Mouse (Mus musculus): ENCODE measurements at regions not wholly inside any gene's neighbourhood (a gene's known extent, or its start where the extent isn't known, plus 50 kb on each side); places are given as distances from the start of the nearest gene placed in this dataset.

DNA sequence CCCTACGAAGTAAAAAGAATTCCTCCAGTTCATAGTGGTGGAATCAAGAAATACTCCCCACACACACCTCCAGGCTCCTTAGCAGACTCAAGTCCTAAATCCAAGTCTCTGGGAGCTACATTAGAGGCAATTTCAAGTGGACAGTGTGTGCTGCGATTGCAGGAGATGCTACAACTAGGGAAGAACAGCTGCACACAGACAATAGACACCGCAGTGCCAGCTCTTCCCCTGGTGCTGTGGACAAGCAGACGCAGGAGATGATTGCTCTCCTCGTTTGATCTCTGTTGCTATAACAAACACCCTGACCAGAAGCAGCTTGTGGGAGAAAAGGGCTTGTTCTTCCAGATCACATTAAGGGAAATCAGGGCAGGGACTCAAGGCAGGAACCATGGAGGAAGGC is 517.1 kb upstream of the Adam5 start:
- H3K9ac ChIP-seq (replicated peaks), result no peak overlapping the region
- no peak for ATAC-seq
- no peak overlapping the region for H3K27ac ChIP-seq (ENCODE audit: low read depth)
- TF ChIP-seq CTCF (IDR thresholded peaks at IDR 0.05; ENCODE audit: low read depth), result no peak
- TF ChIP-seq EP300 (IDR thresholded peaks at IDR 0.05; ENCODE audit: low read depth), result no peak
- H3K9me3 ChIP-seq (ENCODE audit: low read length), result peaks cover 3% of the 10 kb centered on the region; the same call in 1 of the 2 replicates
- no peak overlapping the region for H3K4me3 ChIP-seq (ENCODE audit: low read depth, low read length)
- 68% methylated on average over 5 of the region's 5 CpGs for WGBS (ENCODE audit: insufficient replicate concordance)
- H3K27me3 ChIP-seq (ENCODE audit: insufficient read depth, low read length), result no peaks in the 10 kb centered on the region
- no peak overlapping the region for H3K4me2 ChIP-seq (ENCODE audit: low read depth, low read length)
- no peaks in the 10 kb centered on the region for H3K4me1 ChIP-seq (ENCODE audit: insufficient read depth)
- no peak for DNase-seq
- no peaks in the 10 kb centered on the region for H3K36me3 ChIP-seq (replicated peaks; ENCODE audit: insufficient read depth, low read length)

DNA sequence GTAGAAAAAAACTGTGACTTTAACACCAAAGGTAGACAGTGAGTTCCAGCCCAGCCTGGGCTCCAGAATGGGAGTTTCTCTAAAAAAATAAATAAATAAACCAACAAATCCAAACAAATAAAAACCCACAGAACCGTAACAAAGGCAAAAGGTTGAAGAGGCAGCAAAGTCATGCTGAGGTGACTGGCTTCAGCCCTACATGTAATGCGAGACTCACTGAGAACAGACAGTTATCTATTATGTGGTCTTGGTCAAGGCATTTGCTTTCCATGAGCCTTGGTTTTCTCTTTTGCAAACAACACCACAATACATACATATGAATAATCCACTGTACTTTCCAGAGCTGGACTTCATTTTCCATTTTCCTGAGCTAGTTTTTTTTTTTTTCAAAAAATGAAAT is 516.6 kb upstream of the Adam5 start:
- Histone ChIP-seq H3K36me3 (replicated peaks; ENCODE audit: insufficient read depth, low read length) (no peaks in the 10 kb centered on the region), H3K4me2 (ENCODE audit: low read depth, low read length) (no peak overlapping the region), H3K4me3 (ENCODE audit: low read depth, low read length) (no peak overlapping the region), H3K27ac (ENCODE audit: low read depth) (no peak overlapping the region), H3K27me3 (ENCODE audit: insufficient read depth, low read length) (no peaks in the 10 kb centered on the region), H3K9ac (replicated peaks) (no peak overlapping the region), H3K4me1 (ENCODE audit: insufficient read depth) (no peaks in the 10 kb centered on the region), H3K9me3 (ENCODE audit: low read length) (peaks cover 3% of the 10 kb centered on the region; the same call in 1 of the 2 replicates)
- ATAC-seq (no peak), DNase-seq (no peak)
- 74% methylated on average over 2 of the region's 2 CpGs for WGBS (ENCODE audit: insufficient replicate concordance)
- TF ChIP-seq CTCF (IDR thresholded peaks at IDR 0.05; ENCODE audit: low read depth) (no peak), EP300 (IDR thresholded peaks at IDR 0.05; ENCODE audit: low read depth) (no peak)

DNA sequence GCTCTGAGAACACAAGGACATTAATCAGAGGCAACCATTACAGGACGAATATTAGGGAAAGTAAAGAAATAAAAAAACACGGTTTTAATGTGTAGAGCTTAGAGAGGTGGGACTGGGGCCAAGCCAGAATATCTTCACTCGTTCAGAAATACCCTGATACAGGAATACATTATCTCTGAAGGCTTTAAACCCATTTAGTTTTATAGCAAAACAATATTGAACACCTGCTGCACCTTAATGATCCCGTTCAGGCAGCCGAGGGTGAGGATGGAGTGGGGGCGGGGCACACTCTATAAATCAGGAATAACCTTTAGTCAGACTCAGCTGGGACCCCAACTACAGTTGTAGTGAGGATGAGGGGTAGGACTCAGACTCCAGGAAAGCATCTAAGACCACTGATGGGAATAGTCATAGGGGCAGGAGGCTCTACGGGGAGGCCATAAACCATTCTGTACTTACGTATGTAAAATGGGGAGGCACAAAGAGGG is 508.0 kb upstream of the Adam5 start:
- H3K4me2 ChIP-seq (ENCODE audit: low read depth, low read length), result no peak overlapping the region
- no peaks in the 10 kb centered on the region for H3K36me3 ChIP-seq (replicated peaks; ENCODE audit: insufficient read depth, low read length)
- H3K9ac ChIP-seq (replicated peaks), result no peak overlapping the region
- no peak for DNase-seq
- WGBS (ENCODE audit: insufficient replicate concordance), result 75% methylated on average over 8 of the region's 8 CpGs
- no peak for ATAC-seq
- H3K4me3 ChIP-seq (ENCODE audit: low read depth, low read length), result no peak overlapping the region
- no peaks in the 10 kb centered on the region for H3K27me3 ChIP-seq (ENCODE audit: insufficient read depth, low read length)
- TF ChIP-seq CTCF (IDR thresholded peaks at IDR 0.05; ENCODE audit: low read depth) (no peak), EP300 (IDR thresholded peaks at IDR 0.05; ENCODE audit: low read depth) (no peak)
- no peaks in the 10 kb centered on the region for H3K9me3 ChIP-seq (ENCODE audit: low read length)
- no peaks in the 10 kb centered on the region for H3K4me1 ChIP-seq (ENCODE audit: insufficient read depth)
- no peak overlapping the region for H3K27ac ChIP-seq (ENCODE audit: low read depth)

DNA sequence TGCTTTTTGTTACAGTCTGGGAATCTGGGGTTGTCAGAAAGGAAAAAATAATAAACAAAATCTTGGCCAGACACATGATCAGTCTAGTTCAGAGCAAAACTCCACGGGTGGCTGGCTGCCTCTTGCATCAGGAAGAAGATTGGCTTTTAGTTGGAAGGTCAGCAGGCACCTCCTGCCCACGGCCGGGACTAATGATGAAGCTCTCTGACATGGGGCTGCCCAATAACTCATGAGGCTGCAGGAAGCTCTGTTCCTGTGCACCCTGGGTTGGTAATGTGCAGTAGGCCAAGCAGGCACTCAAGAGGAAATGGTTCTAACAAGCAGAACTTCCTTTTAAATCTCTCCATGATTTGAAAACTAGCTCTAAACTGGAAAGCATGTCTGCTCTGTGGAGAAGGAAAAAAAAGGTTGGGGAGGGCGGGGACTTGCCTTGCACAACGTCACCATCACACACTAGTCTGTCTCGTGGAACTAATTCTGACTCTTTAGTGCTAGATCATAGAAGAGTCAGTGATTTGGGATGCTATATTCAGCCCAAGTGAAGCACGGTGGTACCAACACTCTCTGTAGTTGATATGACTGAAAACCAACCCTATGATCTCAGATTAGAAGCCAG is 507.1 kb upstream of the Adam5 start:
- H3K36me3 ChIP-seq (replicated peaks; ENCODE audit: insufficient read depth, low read length), result no peaks in the 10 kb centered on the region
- no peak overlapping the region for H3K27ac ChIP-seq (ENCODE audit: low read depth)
- H3K4me2 ChIP-seq (ENCODE audit: low read depth, low read length), result no peak overlapping the region
- TF ChIP-seq EP300 (IDR thresholded peaks at IDR 0.05; ENCODE audit: low read depth), result no peak
- TF ChIP-seq CTCF (IDR thresholded peaks at IDR 0.05; ENCODE audit: low read depth), result no peak
- no peaks in the 10 kb centered on the region for H3K27me3 ChIP-seq (ENCODE audit: insufficient read depth, low read length)
- no peak overlapping the region for H3K4me3 ChIP-seq (ENCODE audit: low read depth, low read length)
- no peaks in the 10 kb centered on the region for H3K9me3 ChIP-seq (ENCODE audit: low read length)
- 21% methylated on average over 7 of the region's 7 CpGs for WGBS (ENCODE audit: insufficient replicate concordance)
- H3K4me1 ChIP-seq (ENCODE audit: insufficient read depth), result no peaks in the 10 kb centered on the region
- no peak overlapping the region for H3K9ac ChIP-seq (replicated peaks)
- ATAC-seq (no peak), DNase-seq (no peak)

DNA sequence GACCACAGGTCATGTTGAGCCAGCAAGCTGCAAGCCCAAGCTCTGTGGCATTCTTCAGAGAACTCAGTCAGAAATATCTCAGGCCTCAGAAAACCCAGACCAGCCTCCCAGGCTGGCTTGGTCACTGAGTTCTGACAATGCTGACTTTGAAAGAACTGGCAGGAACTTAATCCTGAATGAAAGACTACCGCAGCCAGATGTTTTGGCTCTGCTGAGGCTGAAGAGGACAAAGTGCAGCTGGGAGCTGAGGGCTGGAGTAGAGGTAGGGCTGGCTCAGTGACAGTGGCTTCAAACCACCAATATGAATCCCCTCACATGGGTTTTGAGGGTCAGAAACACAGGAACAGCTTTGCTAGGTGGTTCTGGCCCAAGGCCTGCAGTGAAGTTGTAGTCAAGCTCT is 505.6 kb upstream of the Adam5 start:
- DNase-seq, result no peak
- Histone ChIP-seq H3K4me3 (ENCODE audit: low read depth, low read length) (no peak overlapping the region), H3K4me2 (ENCODE audit: low read depth, low read length) (no peak overlapping the region), H3K36me3 (replicated peaks; ENCODE audit: insufficient read depth, low read length) (no peaks in the 10 kb centered on the region), H3K4me1 (ENCODE audit: insufficient read depth) (no peaks in the 10 kb centered on the region), H3K27me3 (ENCODE audit: insufficient read depth, low read length) (no peaks in the 10 kb centered on the region), H3K9me3 (ENCODE audit: low read length) (no peaks in the 10 kb centered on the region), H3K9ac (replicated peaks) (no peak overlapping the region), H3K27ac (ENCODE audit: low read depth) (no peak overlapping the region)
- TF ChIP-seq EP300 (IDR thresholded peaks at IDR 0.05; ENCODE audit: low read depth) (no peak), CTCF (IDR thresholded peaks at IDR 0.05; ENCODE audit: low read depth) (no peak)
- 70% methylated on average over 1 of the region's 1 CpGs for WGBS (ENCODE audit: insufficient replicate concordance)
- no peak for ATAC-seq

DNA sequence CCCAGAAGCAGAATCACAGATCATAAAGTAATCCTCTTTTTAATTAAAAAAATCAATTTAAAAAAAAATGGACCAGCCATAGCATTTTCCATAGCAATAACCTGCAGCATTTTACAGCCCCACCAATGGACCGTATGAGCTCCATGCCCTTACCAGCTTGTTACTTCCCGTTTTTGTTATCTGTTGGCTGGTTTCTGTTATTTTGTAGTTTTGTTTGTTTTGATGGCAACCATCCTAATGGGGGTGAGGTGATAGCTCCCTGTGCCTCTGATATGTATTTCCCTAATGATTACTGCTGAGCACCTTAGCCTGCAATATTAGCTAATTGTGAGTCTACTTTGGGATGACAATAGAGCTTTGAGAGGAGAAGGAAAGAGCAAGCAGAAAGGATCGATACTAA is 504.1 kb upstream of the Adam5 start:
- Histone ChIP-seq H3K27ac (ENCODE audit: low read depth) (no peak overlapping the region), H3K4me2 (ENCODE audit: low read depth, low read length) (no peak overlapping the region), H3K27me3 (ENCODE audit: insufficient read depth, low read length) (no peaks in the 10 kb centered on the region), H3K9me3 (ENCODE audit: low read length) (no peaks in the 10 kb centered on the region), H3K9ac (replicated peaks) (no peak overlapping the region), H3K36me3 (replicated peaks; ENCODE audit: insufficient read depth, low read length) (no peaks in the 10 kb centered on the region), H3K4me3 (ENCODE audit: low read depth, low read length) (no peak overlapping the region), H3K4me1 (ENCODE audit: insufficient read depth) (no peaks in the 10 kb centered on the region)
- TF ChIP-seq EP300 (IDR thresholded peaks at IDR 0.05; ENCODE audit: low read depth), result no peak
- WGBS (ENCODE audit: insufficient replicate concordance), result 41% methylated on average over 3 of the region's 3 CpGs
- DNase-seq, result no peak
- no peak for ATAC-seq

DNA sequence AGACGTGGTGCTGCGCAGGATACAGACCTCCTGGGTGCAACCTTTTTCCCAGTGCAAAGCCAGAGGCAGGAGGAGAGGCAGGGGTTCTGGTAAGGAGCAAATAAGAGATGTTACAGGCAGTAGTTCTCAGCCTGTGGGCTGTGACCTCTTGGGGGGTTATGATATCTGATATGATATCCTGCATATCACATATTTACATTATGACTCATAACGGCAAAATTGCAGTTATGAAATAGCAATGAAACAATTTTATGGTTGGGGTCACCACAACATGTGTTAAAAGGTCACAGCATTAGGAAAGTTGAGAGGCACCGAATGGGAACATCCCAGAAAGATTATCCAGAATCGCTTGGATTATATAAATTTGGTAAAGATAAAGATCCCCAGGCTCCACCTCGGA is 502.8 kb upstream of the Adam5 start:
- H3K4me2 ChIP-seq (ENCODE audit: low read depth, low read length), result no peak overlapping the region
- no peaks in the 10 kb centered on the region for H3K4me1 ChIP-seq (ENCODE audit: insufficient read depth)
- ATAC-seq (no peak), DNase-seq (no peak)
- WGBS (ENCODE audit: insufficient replicate concordance), result 68% methylated on average over 6 of the region's 6 CpGs
- H3K4me3 ChIP-seq (ENCODE audit: low read depth, low read length), result no peak overlapping the region
- no peaks in the 10 kb centered on the region for H3K36me3 ChIP-seq (replicated peaks; ENCODE audit: insufficient read depth, low read length)
- no peaks in the 10 kb centered on the region for H3K9me3 ChIP-seq (ENCODE audit: low read length)
- no peaks in the 10 kb centered on the region for H3K27me3 ChIP-seq (ENCODE audit: insufficient read depth, low read length)
- no peak overlapping the region for H3K9ac ChIP-seq (replicated peaks)
- TF ChIP-seq CTCF (IDR thresholded peaks at IDR 0.05; ENCODE audit: low read depth), result no peak
- TF ChIP-seq EP300 (IDR thresholded peaks at IDR 0.05; ENCODE audit: low read depth), result no peak
- no peak overlapping the region for H3K27ac ChIP-seq (ENCODE audit: low read depth)

All from liver, postnatal 0 days (tissue).